Mouse (Mus musculus) activated CD4-positive, CD25-positive, alpha-beta regulatory T cell, adult 4 months (primary cell): ENCODE measurements around the gene Mrnip. TPM values are rescaled to one million over a fixed set of nuclear protein-coding genes. Genes with fewer than 3 reads are reported as not detected.

Source experiments
- ATAC-seq: one replicate; pipeline ENCODE4 v1.8.0; 2017
- polyA plus RNA-seq, 2 experiments: library from polyadenylated mRNA; unstranded; fragments of 100-300 nt; shearing (Covaris generic); gene quantifications; one replicate each; pipeline ENCODE4 v1.2.1; 2017

Gene Mrnip
- polyA plus RNA-seq, 2 experiments from 2014 or later = 11.2 to 12.6 TPM

- ATAC-seq = peak; percentile 59
These were observed 12.5 kb upstream of the Mrnip start for GRCm38 (mm10) chr11:50161578-50162304.

GRCm38 (mm10) chr11:50162338-50163050 is 11.8 kb upstream of the Mrnip start:
- no peak for ATAC-seq

- ATAC-seq = no peak
These were observed 5.9 kb upstream of the Mrnip start for GRCm38 (mm10) chr11:50168352-50168751.

GRCm38 (mm10) chr11:50174730-50175187 is 515 bp downstream of the Mrnip start:
- ATAC-seq = peak; percentile 98

GRCm38 (mm10) chr11:50176351-50176750 is 2.1 kb downstream of the Mrnip start:
- ATAC-seq = no peak

- ATAC-seq = no peak
These were observed 2.9 kb downstream of the Mrnip start for GRCm38 (mm10) chr11:50177111-50177510.

GRCm38 (mm10) chr11:50178532-50179488 is 4.6 kb downstream of the Mrnip start:
- ATAC-seq = no peak

GRCm38 (mm10) chr11:50180478-50181231 is 6.4 kb downstream of the Mrnip start:
- ATAC-seq = no peak

GRCm38 (mm10) chr11:50182702-50183101 is 8.5 kb downstream of the Mrnip start:
- no peak for ATAC-seq

- no peak for ATAC-seq
These were observed 10.5 kb downstream of the Mrnip start for GRCm38 (mm10) chr11:50184788-50185187.

- ATAC-seq = no peak
These were observed 14.4 kb downstream of the Mrnip start for GRCm38 (mm10) chr11:50188682-50189081.

GRCm38 (mm10) chr11:50190362-50190761 is 16.1 kb downstream of the Mrnip start:
- ATAC-seq = no peak

GRCm38 (mm10) chr11:50192278-50192677 is 18.0 kb downstream of the Mrnip start:
- no peak for ATAC-seq

GRCm38 (mm10) chr11:50194070-50194469 is 19.8 kb downstream of the Mrnip start:
- no peak for ATAC-seq

- no peak for ATAC-seq
These were observed 20.5 kb downstream of the Mrnip start for GRCm38 (mm10) chr11:50194793-50195192.

- ATAC-seq = no peak
These were observed 23.3 kb downstream of the Mrnip start for GRCm38 (mm10) chr11:50197500-50197899.

GRCm38 (mm10) chr11:50198219-50198846 is 24.1 kb downstream of the Mrnip start:
- ATAC-seq = no peak

- no peak for ATAC-seq
These were observed 24.7 kb downstream of the Mrnip start for GRCm38 (mm10) chr11:50198916-50199315.

- no peak for ATAC-seq
These were observed 26.4 kb downstream of the Mrnip start for GRCm38 (mm10) chr11:50200613-50201012.

GRCm38 (mm10) chr11:50201590-50201989 is 27.3 kb downstream of the Mrnip start:
- no peak for ATAC-seq

- ATAC-seq = no peak
These were observed 29.1 kb downstream of the Mrnip start for GRCm38 (mm10) chr11:50203302-50203827.
